Mouse (Mus musculus): ENCODE results near the gene Dpy30.

Dpy30 gene

GRCm38 (mm10) chr17:74262415-74262814, 61.3 kb downstream of the Dpy30 start:
- DNase-seq, result no peak
